ENCODE assay signal across 8 mouse cellular contexts in genomic region chr5:20913372-20914275, GRCm38 (mm10). TPM values are rescaled to one million over a fixed set of nuclear protein-coding genes. Genes with fewer than 3 reads are reported as not detected.
DNase-seq lines count a peak whose midpoint lies in the region; ATAC-seq and TF ChIP-seq lines count a peak whose summit lies in the region.

No protein-coding gene starts in this region.

- H3K4me3 ChIP-seq in E14TG2a.4 (replicated peaks; ENCODE audit: low read length) = no peak overlapping the region
- H3K4me3 ChIP-seq in embryonic facial prominence, embryonic 11.5 days (ENCODE audit: low read depth, low read length) = no peak overlapping the region
- H3K4me3 ChIP-seq in liver, postnatal 0 days (ENCODE audit: low read depth, low read length) = no peak overlapping the region
- no peak overlapping the region for H3K4me3 ChIP-seq in neural tube, embryonic 14.5 days (ENCODE audit: low read depth, low read length)

- peaks cover 30% of the 10 kb centered on the region for H3K4me1 ChIP-seq in E14TG2a.4 (replicated peaks; ENCODE audit: low read depth, low read length)
- H3K4me1 ChIP-seq in embryonic facial prominence, embryonic 11.5 days (ENCODE audit: control insufficient read depth, insufficient read depth, low read length) = no peaks in the 10 kb centered on the region
- no peaks in the 10 kb centered on the region for H3K4me1 ChIP-seq in liver, postnatal 0 days (ENCODE audit: insufficient read depth)
- H3K4me1 ChIP-seq in neural tube, embryonic 14.5 days (ENCODE audit: control insufficient read depth, insufficient read depth, low read length) = no peaks in the 10 kb centered on the region

- H3K36me3 ChIP-seq in E14TG2a.4 (ENCODE audit: insufficient read depth, low read length) = peaks cover 9% of the 10 kb centered on the region; the same call in 1 of the 2 replicates
- no peaks in the 10 kb centered on the region for H3K36me3 ChIP-seq in embryonic facial prominence, embryonic 11.5 days (replicated peaks; ENCODE audit: control insufficient read depth, insufficient read depth, low read depth, low read length)
- H3K36me3 ChIP-seq in liver, postnatal 0 days (replicated peaks; ENCODE audit: insufficient read depth, low read length) = peaks cover 7% of the 10 kb centered on the region; the same call in 1 of the 2 replicates
- H3K36me3 ChIP-seq in neural tube, embryonic 14.5 days (ENCODE audit: control insufficient read depth, insufficient read depth, low read length) = no peaks in the 10 kb centered on the region

- no peak overlapping the region for H3K9ac ChIP-seq in embryonic facial prominence, embryonic 11.5 days (replicated peaks; ENCODE audit: low read length)
- H3K9ac ChIP-seq in liver, postnatal 0 days (replicated peaks) = no peak overlapping the region
- H3K9ac ChIP-seq in neural tube, embryonic 14.5 days (replicated peaks; ENCODE audit: low read depth, low read length) = no peak overlapping the region

- no peak for ATAC-seq in embryonic facial prominence, embryonic 11.5 days (replicated peaks; ENCODE audit: insufficient number of reproducible peaks, low FRiP score, low TSS enrichment, low read depth)
- ATAC-seq in liver, postnatal 0 days = peak; percentile 38; the same call in 1 of the 2 replicates
- peak; percentile 52; the same call in 1 of the 2 replicates for ATAC-seq in neural tube, embryonic 14.5 days (ENCODE audit: low read depth)

- 81% methylated on average over 11 of the region's 11 CpGs for WGBS in embryonic facial prominence, embryonic 11.5 days
- 77% methylated on average over 11 of the region's 11 CpGs for WGBS in liver, postnatal 0 days (ENCODE audit: insufficient replicate concordance)
- 78% methylated on average over 11 of the region's 11 CpGs for WGBS in neural tube, embryonic 14.5 days

- DNase-seq in adrenal gland, postnatal 25 days = peak; percentile 60
- DNase-seq in embryonic facial prominence, embryonic 11.5 days (ENCODE audit: low spot score) = peak; percentile 80
- DNase-seq in heart, postnatal 4 days = peak; percentile 71
- peak; percentile 77 to 80 for DNase-seq in kidney, postnatal 4 days
- peak; percentile 67 for DNase-seq in liver, postnatal 0 days
- peak; percentile 81 for DNase-seq in thymus, postnatal 4 days

- H3K4me2 ChIP-seq in embryonic facial prominence, embryonic 11.5 days (ENCODE audit: low read depth, low read length) = no peak overlapping the region
- H3K4me2 ChIP-seq in liver, postnatal 0 days (ENCODE audit: low read depth, low read length) = no peak overlapping the region
- H3K4me2 ChIP-seq in neural tube, embryonic 14.5 days (ENCODE audit: low read depth, low read length) = no peak overlapping the region

- H3K9me3 ChIP-seq in E14TG2a.4 (ENCODE audit: low read length) = no peaks in the 10 kb centered on the region
- H3K9me3 ChIP-seq in embryonic facial prominence, embryonic 11.5 days (replicated peaks; ENCODE audit: control insufficient read depth, low read length) = no peaks in the 10 kb centered on the region
- H3K9me3 ChIP-seq in liver, postnatal 0 days (ENCODE audit: low read length) = no peaks in the 10 kb centered on the region
- no peaks in the 10 kb centered on the region for H3K9me3 ChIP-seq in neural tube, embryonic 14.5 days (ENCODE audit: control insufficient read depth, low read length)

- no peak overlapping the region for H3K27ac ChIP-seq in embryonic facial prominence, embryonic 11.5 days (replicated peaks; ENCODE audit: low read depth, low read length)
- no peak overlapping the region for H3K27ac ChIP-seq in liver, postnatal 0 days (ENCODE audit: low read depth)
- no peak overlapping the region for H3K27ac ChIP-seq in neural tube, embryonic 14.5 days (ENCODE audit: low read depth, low read length)

- TF ChIP-seq CTCF in E14TG2a.4 (conservative IDR thresholded peaks at IDR 0.05; ENCODE audit: low read length) = peak; percentile 81
- peak; percentile 88 for TF ChIP-seq CTCF in liver, postnatal 0 days (IDR thresholded peaks at IDR 0.05; ENCODE audit: low read depth)

- no peak for TF ChIP-seq EP300 in liver, postnatal 0 days (IDR thresholded peaks at IDR 0.05; ENCODE audit: low read depth)

- H3K27me3 ChIP-seq in E14TG2a.4 (ENCODE audit: insufficient read depth, low read length) = no peaks in the 10 kb centered on the region
- no peaks in the 10 kb centered on the region for H3K27me3 ChIP-seq in embryonic facial prominence, embryonic 11.5 days (ENCODE audit: control insufficient read depth, insufficient read depth, low read length)
- H3K27me3 ChIP-seq in liver, postnatal 0 days (ENCODE audit: insufficient read depth, low read length) = no peaks in the 10 kb centered on the region
- no peaks in the 10 kb centered on the region for H3K27me3 ChIP-seq in neural tube, embryonic 14.5 days (ENCODE audit: control insufficient read depth, insufficient read depth, low read length)

RNA-seq across cellular contexts. Expression of gene Tmem60, which starts 31.6 kb away (rescaled TPM):
- total RNA-seq in adrenal gland, postnatal 25 days (2021) = 20.4 and 24.6 TPM in 2 replicates
- 53.6 and 62.2 TPM in 2 replicates for polyA plus RNA-seq in embryonic facial prominence, embryonic 11.5 days (2014; fragmentation: Nextera tagmentation; extraction: Ambion mirVana)
- 10 to 100 TPM; 22.0 to 22.4 TPM for total RNA-seq in heart, postnatal 4 days (2021)
- 49.7 and 55.5 TPM in 2 replicates for polyA plus RNA-seq in liver, postnatal 0 days (2015; fragmentation: Nextera tagmentation; extraction: Ambion mirVana)
- polyA plus RNA-seq in neural tube, embryonic 14.5 days (2014; fragmentation: Nextera tagmentation; extraction: Ambion mirVana) = 74.7 and 77.9 TPM in 2 replicates

RNA-seq across cellular contexts. Expression of gene Phtf2, which starts 31.7 kb away (rescaled TPM):
- 9.9 and 14.3 TPM in 2 replicates for total RNA-seq in adrenal gland, postnatal 25 days (2021)
- polyA plus RNA-seq in embryonic facial prominence, embryonic 11.5 days (2014; fragmentation: Nextera tagmentation; extraction: Ambion mirVana) = 19.9 and 21.0 TPM in 2 replicates
- total RNA-seq in heart, postnatal 4 days (2021) = 10 to 100 TPM; 61.0 to 66.1 TPM
- polyA plus RNA-seq in liver, postnatal 0 days (2015; fragmentation: Nextera tagmentation; extraction: Ambion mirVana) = 2.8 and 3.2 TPM in 2 replicates
- 34.4 and 37.1 TPM in 2 replicates for polyA plus RNA-seq in neural tube, embryonic 14.5 days (2014; fragmentation: Nextera tagmentation; extraction: Ambion mirVana)

RNA-seq across cellular contexts. Expression of gene Rsbn1l, which starts 42.6 kb away (rescaled TPM):
- total RNA-seq in adrenal gland, postnatal 25 days (2021) = 16.1 and 19.3 TPM in 2 replicates
- 4.9 and 5.7 TPM in 2 replicates for polyA plus RNA-seq in embryonic facial prominence, embryonic 11.5 days (2014; fragmentation: Nextera tagmentation; extraction: Ambion mirVana)
- 10 to 100 TPM; 21.0 to 21.1 TPM for total RNA-seq in heart, postnatal 4 days (2021)
- polyA plus RNA-seq in liver, postnatal 0 days (2015; fragmentation: Nextera tagmentation; extraction: Ambion mirVana) = 3.7 and 5.5 TPM in 2 replicates
- polyA plus RNA-seq in neural tube, embryonic 14.5 days (2014; fragmentation: Nextera tagmentation; extraction: Ambion mirVana) = 6.8 and 8.2 TPM in 2 replicates
